Mouse (Mus musculus): ENCODE data around the gene Mfsd4a. TPM values are rescaled to one million over a fixed set of nuclear protein-coding genes. Genes with fewer than 3 reads are reported as not detected.

The Mfsd4a gene
- total RNA-seq, 2 experiments from 2014 or later, result 4.9 to 6.3 TPM

DNA sequence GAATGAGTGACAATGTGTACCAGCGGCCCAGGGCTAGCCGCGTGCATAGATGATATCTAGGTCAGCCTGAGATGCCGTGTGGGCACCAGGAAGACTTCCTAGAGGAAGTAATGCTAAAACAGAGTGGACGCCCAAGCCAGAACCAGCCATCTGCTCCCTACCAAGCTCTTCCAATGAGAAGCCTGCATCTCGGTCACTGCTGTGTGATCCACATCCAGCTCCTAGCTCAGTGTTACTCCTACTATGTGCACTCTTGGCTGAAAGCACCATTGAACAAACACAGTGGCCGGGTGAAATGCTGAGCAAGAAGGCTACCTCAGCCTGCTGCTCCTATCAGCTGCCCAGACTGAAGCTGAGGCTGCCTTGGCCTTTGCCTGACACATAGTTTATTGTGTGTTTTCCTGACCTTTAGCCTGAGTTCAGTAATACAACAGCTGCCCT lies 75.3 kb downstream of the Mfsd4a start:
- no peak for DNase-seq (ENCODE audit: low spot score in 2 of 2)

DNA sequence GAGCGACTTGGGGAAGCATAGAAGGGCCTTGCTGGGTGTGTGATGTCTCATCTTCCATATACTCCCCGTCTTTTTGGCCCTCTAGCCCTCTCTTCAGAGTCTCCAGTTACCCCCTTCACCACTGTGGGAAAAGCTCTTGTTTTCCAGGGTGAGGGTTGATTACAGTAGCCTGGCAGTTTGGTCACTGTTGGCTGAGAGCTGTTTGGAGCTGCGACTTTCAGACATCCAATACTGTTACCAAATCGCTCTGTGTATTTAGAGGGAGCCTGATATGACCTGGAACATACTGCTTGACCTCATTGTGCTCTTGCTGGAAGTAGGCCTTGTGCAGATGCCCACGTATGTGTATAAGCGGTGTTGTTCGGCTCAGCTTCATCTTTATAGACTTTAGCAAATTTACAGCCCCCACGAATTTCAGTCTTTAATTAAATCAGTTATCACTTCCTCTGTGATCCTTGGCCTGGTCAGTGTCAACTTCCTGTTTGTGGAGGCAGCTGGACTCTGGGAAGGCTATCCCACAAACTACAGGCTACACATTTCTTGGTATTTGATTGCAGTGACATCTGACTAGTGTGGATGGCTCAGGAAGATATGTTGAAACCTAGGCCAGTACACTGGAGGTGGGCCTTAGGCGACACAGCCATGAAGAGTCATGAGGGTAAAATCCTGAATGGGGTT lies 77.6 kb downstream of the Mfsd4a start:
- DNase-seq (ENCODE audit: low spot score in 2 of 2), result no peak

DNA sequence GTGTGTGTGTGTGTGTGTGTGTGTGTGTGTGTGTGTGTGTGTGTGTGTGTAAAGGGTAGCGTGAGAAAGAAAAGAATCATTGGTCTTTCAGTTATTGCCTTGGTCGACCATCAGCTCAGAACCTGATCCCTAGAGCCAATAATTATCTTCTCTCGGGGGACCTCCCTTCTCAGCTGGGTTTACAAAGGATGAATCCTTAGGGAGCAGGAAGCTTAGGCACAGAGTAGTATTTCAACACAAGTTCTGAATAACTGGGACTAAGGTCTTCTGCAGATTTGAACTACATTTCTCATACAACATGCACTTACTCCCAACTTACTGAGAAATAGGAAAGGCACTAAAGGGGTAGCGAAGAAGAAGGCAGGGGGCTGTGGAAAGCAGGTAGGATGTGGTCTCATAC lies 78.4 kb downstream of the Mfsd4a start:
- DNase-seq (ENCODE audit: low spot score in 2 of 2), result no peak

DNA sequence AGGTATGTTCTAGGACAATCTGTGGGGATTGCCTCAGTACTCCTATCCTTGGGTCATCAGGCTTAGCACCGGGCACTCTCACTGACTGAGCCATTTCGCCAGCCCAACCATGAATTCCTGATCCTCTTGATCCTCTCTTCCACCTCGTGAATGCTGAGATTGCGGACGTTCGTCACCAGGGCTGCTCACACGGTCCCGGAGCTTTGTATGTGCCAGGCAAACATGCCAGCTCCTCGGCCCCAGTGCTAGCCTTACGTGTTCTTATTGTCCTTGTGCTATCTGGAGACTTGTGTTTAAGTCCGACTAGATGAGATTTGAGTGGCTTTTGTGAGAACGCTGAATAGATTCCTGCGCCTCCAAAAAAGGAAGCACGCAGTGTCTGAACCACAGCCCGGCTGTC lies 80.4 kb downstream of the Mfsd4a start:
- no peak for DNase-seq (ENCODE audit: low spot score in 2 of 2)

DNA sequence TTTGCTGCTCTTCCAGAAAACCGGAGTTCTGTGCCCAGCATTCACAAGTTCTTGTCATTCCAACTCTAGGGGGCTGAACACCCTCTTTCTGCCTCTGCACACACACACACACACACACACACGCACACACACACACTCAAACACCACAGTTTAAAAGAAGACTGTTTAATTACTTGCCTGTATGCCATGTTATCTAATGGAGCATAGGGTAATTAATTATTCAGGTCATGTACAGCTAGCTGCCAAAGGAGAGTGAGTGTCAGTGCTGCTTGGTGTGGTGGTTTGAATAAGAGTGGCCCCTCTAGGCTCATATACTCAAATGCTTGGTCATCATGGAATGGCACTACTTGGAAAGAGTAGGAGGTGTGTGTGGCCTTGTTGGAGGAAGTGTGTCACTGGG lies 84.1 kb downstream of the Mfsd4a start:
- DNase-seq (ENCODE audit: low spot score in 2 of 2), result no peak

DNA sequence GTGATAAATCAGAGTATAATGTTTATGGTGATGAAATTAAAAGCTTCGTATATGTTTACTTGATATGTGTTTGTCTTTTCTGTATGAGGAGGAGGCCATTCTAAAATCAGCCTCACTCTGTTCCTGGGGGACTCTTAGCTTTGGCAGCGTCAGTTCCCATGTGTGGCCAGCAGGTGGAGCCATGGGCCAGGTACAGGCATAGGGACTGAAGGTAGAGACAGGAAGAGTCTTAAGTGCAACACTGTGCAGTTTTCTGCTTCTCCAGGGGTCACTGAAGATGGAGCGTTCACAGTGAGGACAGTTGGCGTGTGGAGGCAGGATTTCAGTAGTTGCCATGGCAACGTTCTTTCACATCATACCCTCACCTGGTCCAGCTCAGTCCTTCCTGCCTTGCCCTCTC lies 85.0 kb downstream of the Mfsd4a start:
- DNase-seq (ENCODE audit: low spot score in 2 of 2), result peak in 1 of 2 experiments; percentile 61

DNA sequence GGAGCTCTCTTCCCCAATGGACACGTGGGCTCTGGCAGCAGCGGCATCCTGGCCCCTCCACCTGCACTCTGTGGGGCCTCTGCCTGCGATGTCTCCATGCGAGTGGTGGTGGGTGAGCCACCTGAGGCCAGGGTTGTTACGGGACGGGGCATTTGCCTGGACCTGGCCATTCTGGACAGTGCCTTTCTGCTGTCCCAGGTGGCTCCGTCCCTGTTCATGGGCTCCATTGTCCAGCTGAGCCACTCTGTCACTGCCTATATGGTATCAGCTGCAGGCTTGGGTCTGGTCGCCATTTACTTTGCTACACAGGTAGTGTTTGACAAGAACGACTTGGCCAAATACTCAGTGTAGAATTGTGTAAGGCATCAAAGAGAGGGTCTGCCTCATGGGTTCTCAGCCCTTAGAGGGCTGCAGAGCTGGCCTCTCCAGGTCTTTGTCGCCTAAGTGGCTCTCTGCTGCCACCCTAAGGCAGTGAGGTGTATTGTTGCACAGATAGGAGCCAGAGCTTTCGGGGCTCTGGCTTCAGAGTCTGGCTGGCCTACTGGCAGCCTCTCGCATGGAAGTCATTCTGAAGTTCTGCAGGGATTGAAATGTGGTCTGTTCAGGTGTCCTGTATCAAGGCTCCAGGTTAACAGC lies 86.4 kb downstream of the Mfsd4a start:
- DNase-seq (ENCODE audit: low spot score in 2 of 2), result peak in 1 of 2 experiments; percentile 64

DNA sequence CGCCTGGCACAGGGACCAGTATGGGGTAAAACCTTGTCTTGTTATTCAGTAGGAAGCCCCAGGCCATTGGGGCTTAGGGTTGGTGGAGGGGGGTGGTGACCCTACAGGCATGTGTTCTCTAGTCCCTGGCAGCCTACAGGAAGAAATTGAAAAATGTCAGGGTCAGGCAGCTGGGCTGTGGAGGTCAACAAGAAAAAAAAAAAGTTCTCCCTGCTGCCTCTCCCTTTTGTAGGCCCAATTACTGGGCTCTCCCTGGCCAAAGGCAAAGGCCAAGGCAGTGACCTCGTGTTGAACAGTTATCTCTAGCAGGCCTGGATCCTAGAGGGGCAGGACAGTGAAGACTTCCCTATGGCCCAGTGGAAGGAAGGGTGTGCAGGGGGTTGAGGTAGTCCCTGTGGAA lies 87.4 kb downstream of the Mfsd4a start:
- DNase-seq (ENCODE audit: low spot score in 2 of 2), result no peak

DNA sequence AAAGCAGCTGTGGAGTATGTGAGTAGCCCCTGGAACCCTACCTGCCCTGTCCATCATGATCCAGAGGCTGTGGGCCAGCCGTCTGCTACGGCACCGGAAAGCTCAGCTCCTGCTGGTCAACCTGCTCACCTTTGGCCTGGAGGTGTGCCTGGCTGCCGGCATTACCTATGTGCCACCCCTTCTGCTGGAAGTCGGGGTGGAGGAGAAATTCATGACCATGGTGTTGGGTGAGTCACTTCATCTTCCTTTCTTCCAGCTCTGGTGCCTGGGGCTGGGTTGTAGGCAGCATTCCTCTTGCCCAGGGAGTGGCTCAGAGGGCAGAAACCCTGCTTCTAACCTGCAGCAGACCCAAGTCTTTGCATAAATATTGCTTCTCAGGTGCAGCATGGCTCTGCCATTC lies 91.0 kb downstream of the Mfsd4a start:
- no peak for DNase-seq (ENCODE audit: low spot score in 2 of 2)

DNA sequence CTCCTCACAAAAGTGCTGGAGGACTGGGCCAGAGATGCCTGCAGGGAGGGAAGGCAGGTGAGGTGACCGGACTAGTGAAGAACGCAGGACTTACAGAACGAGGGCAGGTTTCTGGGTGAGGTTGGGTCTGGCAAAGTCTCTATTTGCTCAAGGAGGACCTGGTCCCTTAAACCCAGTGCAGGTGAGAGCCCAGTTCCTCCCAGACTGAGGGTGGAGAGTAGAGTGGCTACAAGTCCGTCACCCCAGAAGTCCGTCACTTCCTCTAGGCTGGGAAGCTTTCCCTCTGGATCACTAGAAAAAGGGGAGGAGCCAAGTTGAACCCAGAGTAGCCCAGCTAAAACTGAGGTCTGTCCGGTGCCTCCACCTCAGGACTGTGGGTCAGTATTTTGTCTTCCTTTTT lies 93.9 kb downstream of the Mfsd4a start:
- DNase-seq (ENCODE audit: low spot score in 2 of 2), result no peak

Other genes starting within 250 kb of the Mfsd4a start
- 10 to 100 TPM; 44.7 to 47.5 TPM for gene Slc41a1, start 240.6 kb downstream of the Mfsd4a start, total RNA-seq (2021)
- 10 to 100 TPM; 15.1 to 18.0 TPM for gene Rab29, start 200.8 kb downstream of the Mfsd4a start, total RNA-seq (2021)
- gene Nucks1, start 157.5 kb downstream of the Mfsd4a start, total RNA-seq (2021), result 100 to 1,000 TPM; 191 to 192 TPM
- gene Slc45a3, start 105.1 kb downstream of the Mfsd4a start, total RNA-seq (2021), result 10 to 100 TPM; 11.6 to 15.1 TPM
- gene Elk4, start 60.5 kb downstream of the Mfsd4a start, total RNA-seq (2021), result 100 to 1,000 TPM; 130 to 135 TPM
- 10 to 100 TPM; 24.8 to 25.1 TPM for gene Cdk18, start 71.6 kb upstream of the Mfsd4a start, total RNA-seq (2021)
- gene Lemd1, start 123.4 kb upstream of the Mfsd4a start, total RNA-seq (2021), result under 1 TPM; 0.17 to 0.67 TPM
- under 1 TPM; 0.17 to 0.25 TPM for gene AC124108.1, start 123.4 kb upstream of the Mfsd4a start, total RNA-seq (2021)
- gene Gm10188, start 161.7 kb upstream of the Mfsd4a start, total RNA-seq (2021), result not detected
- 100 to 1,000 TPM; 100 to 109 TPM for gene Klhdc8a, start 230.6 kb upstream of the Mfsd4a start, total RNA-seq (2021)
- gene Nuak2, start 248.1 kb upstream of the Mfsd4a start, total RNA-seq (2021), result 1 to 10 TPM; 3.3 to 7.4 TPM